Mouse (Mus musculus): Measurements from ENCODE around the gene Ddx58.

- TF ChIP-seq CTCF (IDR thresholded peaks at IDR 0.05; ENCODE audit: extremely low read depth, insufficient read depth, low read length) (no peak), POLR2A (IDR thresholded peaks at IDR 0.05; ENCODE audit: extremely low read depth, insufficient read depth, low read length) (peak; percentile 80)
These were observed 39.8 kb upstream of the Ddx58 start, which contains the start of gene Ndufb6 for GRCm38 (mm10) chr4:40279276-40279900.

Measured in cortical plate, adult 2 months (tissue).